Mouse (Mus musculus) gonadal fat pad, adult 2 months (tissue): Measurements from ENCODE around the gene Ugt1a10. TPM values are rescaled to one million over a fixed set of nuclear protein-coding genes. Genes with fewer than 3 reads are reported as not detected.
"Not testable (repeated sequence)": the region's sequence is repeated elsewhere in the genome, so short reads cannot be mapped to it uniquely, and the experiment has no call there.

Experiments used
- DNase-seq: peaks from one replicate; pipeline ENCODE4 v3.0.0-alpha.2; 2012; ENCODE audit warnings: low read depth
- polyA plus RNA-seq: library from polyadenylated mRNA; depleted of rRNA; stranded (reverse); fragments of >200 nt; gene quantifications from 2 replicates; pipeline ENCODE4 v1.2.3, GENCODE M21; 2012

Gene Ugt1a10
- polyA plus RNA-seq, 1 experiment, result not detected

- DNase-seq, result no peak
Measured at GRCm38 (mm10) chr1:88138145-88138544, 83.0 kb downstream of the Ugt1a10 start.

DNA sequence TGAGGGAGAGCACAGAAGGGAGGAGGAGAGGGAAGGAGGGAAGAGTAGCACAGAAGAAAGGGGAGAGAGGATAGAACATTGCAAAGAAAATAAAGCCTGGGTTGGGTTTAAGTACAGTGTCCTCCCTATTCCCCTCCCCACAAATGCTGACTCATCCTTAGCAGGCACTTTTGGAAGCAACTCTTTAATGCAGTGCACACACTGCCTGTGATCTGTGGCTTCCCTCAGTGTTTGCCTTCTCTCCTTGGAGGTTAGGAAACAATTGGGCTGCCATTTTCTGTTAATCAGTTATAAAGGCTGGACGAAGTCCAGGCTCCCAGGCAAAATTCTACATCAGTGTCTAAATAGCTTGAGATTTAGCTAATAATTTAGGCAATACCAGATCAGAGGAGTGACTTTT lies 85.3 kb downstream of the Ugt1a10 start:
- not testable (repeated sequence) for DNase-seq

GRCm38 (mm10) chr1:88143966-88144675 lies 88.9 kb downstream of the Ugt1a10 start:
- not testable (repeated sequence) for DNase-seq

- DNase-seq, result not testable (repeated sequence)
Measured at GRCm38 (mm10) chr1:88145278-88145677, 90.1 kb downstream of the Ugt1a10 start.

- not testable (repeated sequence) for DNase-seq
Measured at GRCm38 (mm10) chr1:88150133-88150532, 94.9 kb downstream of the Ugt1a10 start.

DNA sequence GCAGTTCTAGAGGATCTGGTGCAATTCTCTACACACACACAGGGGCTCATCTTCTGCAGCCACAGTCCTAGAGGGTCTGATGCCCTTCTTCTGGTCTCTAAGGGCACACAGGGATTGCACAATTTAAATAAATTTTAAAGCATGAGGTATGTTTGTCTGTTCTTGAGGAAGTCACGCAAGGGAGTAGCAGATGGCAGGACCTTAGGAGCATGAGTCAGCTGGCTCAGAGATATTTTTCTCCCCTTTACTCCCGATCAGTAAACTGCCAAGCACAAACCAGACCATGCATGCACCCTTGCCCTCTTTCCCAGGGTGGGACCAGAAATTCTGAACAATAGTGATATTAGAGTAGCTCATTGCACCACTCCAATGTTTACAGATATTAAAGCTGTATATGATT lies 103.2 kb downstream of the Ugt1a10 start:
- DNase-seq, result no peak

DNA sequence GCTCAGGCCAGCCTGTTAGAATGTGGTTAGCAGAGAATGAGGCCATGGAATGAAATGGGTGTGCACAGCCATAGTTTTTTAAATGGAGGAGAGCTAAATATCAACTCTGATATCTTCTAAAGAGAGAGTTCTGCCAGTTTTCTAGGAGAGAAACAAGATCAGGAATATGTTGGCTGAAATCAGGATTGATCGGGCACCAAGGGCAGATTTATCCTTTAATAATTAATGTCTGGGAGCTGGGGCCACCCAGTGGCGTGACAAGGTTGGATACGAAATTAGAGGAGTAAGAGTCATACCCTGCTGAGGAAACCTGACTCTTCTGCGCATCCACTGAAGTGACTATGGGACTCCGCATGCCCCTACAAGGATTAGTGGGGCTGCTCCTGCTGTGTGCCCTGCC lies 110.5 kb downstream of the Ugt1a10 start, which contains the start of gene Ugt1a5:
Gene Ugt1a5 (plus strand): TSS at position 302 of the 400 bp plus-strand sequence.
- no peak for DNase-seq

DNA sequence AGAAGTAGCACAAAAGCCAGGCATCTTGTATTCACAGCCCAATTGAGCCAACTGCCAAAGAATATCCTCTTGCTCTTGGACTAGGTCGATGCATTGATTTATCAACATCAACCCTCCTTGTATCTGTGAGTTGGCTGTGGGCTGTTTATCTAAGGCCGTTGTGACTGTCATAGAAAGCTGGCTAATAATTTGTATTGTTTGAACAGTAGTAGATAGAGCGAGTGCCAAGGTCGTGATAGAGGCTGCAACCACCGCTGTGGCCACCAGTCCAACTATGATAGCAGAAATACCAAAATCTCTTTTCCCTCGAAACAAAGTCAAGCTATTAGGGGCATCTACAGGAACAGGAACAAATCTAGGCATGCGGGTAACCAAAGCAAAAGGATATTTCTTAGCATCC lies 117.0 kb downstream of the Ugt1a10 start:
- not testable (repeated sequence) for DNase-seq

GRCm38 (mm10) chr1:88179657-88180056 lies 124.5 kb downstream of the Ugt1a10 start:
- no peak for DNase-seq

DNA sequence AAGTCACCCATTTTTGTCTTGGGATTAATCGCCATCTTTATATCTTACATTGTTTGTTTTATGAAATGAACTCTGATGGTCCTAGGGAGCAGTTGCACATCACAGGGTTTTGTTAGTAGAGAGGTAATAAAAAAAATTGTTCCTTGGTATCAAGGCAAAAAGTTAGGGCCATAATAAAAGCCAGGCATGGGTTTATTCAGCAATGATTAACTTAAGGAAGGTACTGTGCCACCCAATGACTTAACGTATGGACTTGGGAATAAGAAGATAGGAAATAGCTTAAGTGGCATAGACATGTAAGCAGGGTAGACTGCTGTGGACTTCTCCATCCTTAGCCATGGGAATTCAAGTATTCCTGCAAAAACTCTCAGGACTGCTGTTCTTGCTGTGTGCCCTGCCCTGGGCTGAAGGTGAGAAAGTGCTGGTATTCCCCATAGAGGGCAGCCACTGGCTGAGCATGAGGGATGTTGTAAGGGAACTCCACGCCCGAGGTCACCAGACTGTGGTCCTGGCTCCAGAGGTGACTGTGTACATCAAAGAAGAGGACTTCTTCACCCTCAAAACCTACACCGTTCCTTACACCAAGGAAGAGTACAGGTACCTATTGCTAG lies 131.2 kb downstream of the Ugt1a10 start:
- no peak for DNase-seq

- no peak for DNase-seq
Measured at GRCm38 (mm10) chr1:88192136-88192535, 136.9 kb downstream of the Ugt1a10 start.

- DNase-seq, result no peak
Measured at GRCm38 (mm10) chr1:88195687-88196086, 140.5 kb downstream of the Ugt1a10 start.

DNA sequence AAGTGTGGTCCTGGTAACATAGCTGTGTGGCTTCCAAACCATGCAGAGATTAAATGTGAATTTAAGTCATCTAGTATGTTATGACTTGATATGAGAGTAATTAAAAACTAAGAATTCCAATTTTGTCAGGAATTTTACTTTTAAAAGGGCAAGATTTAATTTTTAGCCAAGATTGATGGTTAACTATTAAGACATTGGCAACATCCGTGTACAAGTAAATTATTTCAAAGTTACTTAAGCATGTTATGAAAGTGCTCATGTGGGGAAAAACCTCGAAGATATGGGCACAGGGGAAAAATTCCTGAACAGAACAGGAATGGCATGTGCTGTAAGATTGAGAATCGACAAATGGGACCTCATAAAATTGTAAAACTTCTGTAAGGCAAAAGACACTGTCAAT lies 142.3 kb downstream of the Ugt1a10 start:
- DNase-seq, result no peak

DNA sequence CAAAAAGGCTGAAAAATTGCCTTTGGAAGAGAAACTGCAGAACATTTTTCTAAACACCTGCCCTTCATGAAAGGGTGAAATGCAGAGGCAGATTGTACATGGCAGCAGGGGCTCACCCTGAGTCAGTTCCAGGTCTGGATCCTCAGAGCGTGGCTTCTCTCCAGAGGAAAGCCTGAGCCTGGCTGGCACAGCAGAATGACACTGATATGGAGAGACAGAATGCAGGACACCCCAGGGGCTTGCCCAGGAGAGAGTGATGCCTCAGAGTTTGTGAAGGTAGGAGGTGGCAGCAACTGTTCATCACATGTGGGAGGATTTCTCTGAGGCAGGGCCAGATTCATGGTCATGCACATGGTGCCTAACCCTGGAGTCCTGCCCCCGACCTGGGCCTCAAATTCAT lies 144.8 kb downstream of the Ugt1a10 start:
- no peak for DNase-seq

- DNase-seq, result no peak
Measured at GRCm38 (mm10) chr1:88200456-88200855, 145.3 kb downstream of the Ugt1a10 start, which contains the start of gene Ugt1a2. Gene Ugt1a2, plus strand, starts transcription at chr1:88200601.

DNA sequence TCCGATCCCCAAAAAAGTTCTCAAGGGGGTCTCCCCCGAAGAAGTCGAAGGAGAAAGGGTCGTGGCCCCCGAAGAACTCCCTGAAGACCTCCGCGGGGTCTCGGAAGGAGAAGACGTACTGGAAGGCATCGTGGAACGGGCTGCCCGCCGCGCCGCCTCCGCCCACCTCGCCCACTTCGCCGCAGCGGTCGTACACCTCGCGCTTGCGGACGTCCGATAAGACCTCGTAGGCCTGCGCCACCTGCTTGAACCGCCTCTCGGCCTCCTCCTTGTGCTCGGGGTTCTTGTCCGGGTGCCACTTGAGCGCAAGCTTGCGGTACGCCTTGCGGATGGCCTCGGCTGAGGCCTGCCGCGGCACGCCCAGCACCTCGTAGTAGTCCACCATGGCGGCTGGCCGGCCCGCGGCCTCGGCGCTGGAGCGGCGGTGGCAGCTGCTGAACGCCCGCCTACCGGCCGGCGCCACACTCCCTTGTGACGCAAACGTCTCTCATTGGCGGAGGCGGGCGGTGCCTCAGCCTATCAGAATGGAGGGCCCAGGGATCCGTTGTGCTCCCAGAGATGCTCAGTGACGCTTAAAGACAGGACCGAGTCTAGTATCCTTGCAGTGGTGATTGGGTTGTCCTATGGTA lies 150.2 kb downstream of the Ugt1a10 start, which contains the start of gene Dnajb3:
Gene Dnajb3 (minus strand): TSS at position 489 of the 629 bp plus-strand sequence.
- DNase-seq, result no peak

GRCm38 (mm10) chr1:88206843-88207479 lies 151.8 kb downstream of the Ugt1a10 start:
- DNase-seq, result no peak

- peak; percentile 99 for DNase-seq
Measured at GRCm38 (mm10) chr1:88211812-88212211, 156.6 kb downstream of the Ugt1a10 start, which contains the start of gene Ugt1a1. Gene Ugt1a1, plus strand, starts transcription at chr1:88211959.

- DNase-seq, result no peak
Measured at GRCm38 (mm10) chr1:88212341-88213045, 157.3 kb downstream of the Ugt1a10 start.

DNA sequence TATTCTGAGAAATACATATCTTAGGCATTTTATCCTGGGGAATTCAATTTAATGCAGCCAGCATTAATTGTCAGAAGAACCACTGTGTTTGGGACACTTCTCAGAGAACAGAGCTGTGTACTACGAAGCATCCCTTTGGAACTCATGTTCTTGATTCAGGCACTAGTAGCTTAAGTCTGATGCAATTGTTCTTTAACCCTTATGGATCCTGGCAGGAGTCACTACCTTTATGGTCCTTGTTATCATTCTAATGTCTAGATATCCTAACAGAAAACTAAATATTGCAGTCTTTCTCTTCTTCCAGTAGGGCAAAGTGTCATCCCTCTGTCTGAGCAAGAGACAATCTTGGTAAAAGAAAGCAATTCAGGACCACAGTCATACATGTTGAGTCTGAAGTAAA lies 157.9 kb downstream of the Ugt1a10 start:
- DNase-seq, result no peak

- no peak for DNase-seq
Measured at GRCm38 (mm10) chr1:88213766-88214461, 158.7 kb downstream of the Ugt1a10 start.
